Mouse (Mus musculus): ENCODE measurements around the gene Bdkrb1.

DNA sequence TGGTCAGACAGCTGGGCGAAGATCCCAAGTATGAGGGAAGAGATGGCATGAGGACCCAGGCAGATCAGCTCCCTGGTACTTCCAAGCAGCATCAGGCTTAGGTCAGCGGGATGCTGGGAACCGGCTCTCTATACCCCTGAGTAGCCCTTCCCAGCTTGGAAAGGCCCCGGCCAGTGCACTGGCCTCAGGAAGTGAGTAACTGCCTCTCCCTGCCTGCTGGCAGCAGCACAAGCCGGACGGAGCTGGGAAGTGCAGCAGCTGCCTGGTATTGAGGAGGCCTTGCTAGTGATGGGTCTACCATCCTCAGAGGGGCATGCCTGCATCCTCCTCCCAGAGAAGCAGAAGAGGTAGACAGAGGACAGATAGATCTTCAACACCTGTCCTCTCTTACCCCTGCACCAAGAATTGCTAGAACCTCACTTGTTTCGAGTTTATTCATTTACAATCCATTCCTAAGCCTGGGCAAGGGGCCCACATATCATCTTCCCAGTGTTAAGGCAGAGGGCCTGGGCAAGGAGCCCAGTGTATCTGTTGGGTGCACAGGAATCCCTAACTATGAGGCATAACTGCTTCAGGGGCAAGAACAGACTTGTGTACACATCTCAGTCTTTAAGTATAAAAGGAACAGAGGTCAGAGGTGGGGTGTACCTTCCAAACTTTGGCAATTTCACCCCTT, 45.5 kb upstream of the Bdkrb1 start:
- TF ChIP-seq GATA1 (IDR thresholded peaks at IDR 0.05; ENCODE audit: borderline replicate concordance, low read length) (no peak), FLI1 (IDR thresholded peaks at IDR 0.05; ENCODE audit: low read length) (no peak)

All from megakaryocyte, embryonic 14.5 days (primary cell).